Mouse (Mus musculus) limb, embryonic 11.5 days (tissue): ENCODE measurements around the gene Ube2c. TPM values are rescaled to one million over a fixed set of nuclear protein-coding genes. Genes with fewer than 3 reads are reported as not detected.
"Not testable (repeated sequence)": the region's sequence is repeated elsewhere in the genome, so short reads cannot be mapped to it uniquely, and the experiment has no call there.

Experiments used
- ATAC-seq: fragments of 200-750 bp; cut with Nextera tagmentation; 2 replicates; pipeline ENCODE4 v1.8.0; 2017; ENCODE audit warnings: low read depth; ENCODE audit not compliant: insufficient number of reproducible peaks, low FRiP score, low TSS enrichment
- DNase-seq: peaks from one replicate; pipeline ENCODE4 v3.0.0-alpha.2; 2015; ENCODE audit warnings: low spot score
- H3K27ac ChIP-seq: fragments of 300-500 bp; sonication (generic); replicated peaks from 2 replicates; pipeline ENCODE4 v1.5.1; 2014; ENCODE audit warnings: low read depth, mild to moderate bottlenecking, low read length
- H3K27me3 ChIP-seq: fragments of 300-500 bp; sonication (generic); 2 replicates; pipeline ENCODE4 v1.6.1; 2014; ENCODE audit warnings: mild to moderate bottlenecking, low read length, mixed read lengths; ENCODE audit not compliant: control insufficient read depth, insufficient read depth
- H3K36me3 ChIP-seq: fragments of 300-500 bp; sonication (generic); 2 replicates; pipeline ENCODE4 v1.6.1; 2014; ENCODE audit warnings: mild to moderate bottlenecking, low read length, moderate library complexity, mixed read lengths; ENCODE audit not compliant: control insufficient read depth, insufficient read depth
- H3K4me1 ChIP-seq: fragments of 300-500 bp; sonication (generic); 2 replicates; pipeline ENCODE4 v1.6.1; 2014; ENCODE audit warnings: low read length, mixed read lengths; ENCODE audit not compliant: control insufficient read depth, insufficient read depth
- H3K4me2 ChIP-seq: fragments of 300-500 bp; sonication (generic); 2 replicates; pipeline ENCODE4 v1.6.1; 2014; ENCODE audit warnings: low read depth, mild to moderate bottlenecking, moderate library complexity; ENCODE audit not compliant: severe bottlenecking
- H3K4me3 ChIP-seq: fragments of 300-500 bp; sonication (generic); 2 replicates; pipeline ENCODE4 v1.5.1; 2014; ENCODE audit warnings: low read depth, low read length
- H3K9ac ChIP-seq: fragments of 300-500 bp; sonication (generic); 2 replicates; pipeline ENCODE4 v1.6.1; 2014; ENCODE audit warnings: mild to moderate bottlenecking, low read length
- H3K9me3 ChIP-seq: fragments of 300-500 bp; sonication (generic); 2 replicates; pipeline ENCODE4 v1.6.1; 2016; ENCODE audit warnings: low read length; ENCODE audit not compliant: control insufficient read depth
- WGBS: fragments of 180-500 bp; shearing (Covaris S2); extraction: QIAGEN DNeasy Blood & Tissue Kit; methylation state at CpG from one replicate; pipeline ENCODE4 v1.1.7; 2014; 5-methylcytosine and 5-hydroxymethylcytosine counted together
- polyA plus RNA-seq: library from polyadenylated mRNA; unstranded; fragments of >200 nt; fragmentation: Nextera tagmentation; extraction: Ambion mirVana; gene quantifications from 2 replicates; pipeline ENCODE4 v1.2.1, GENCODE M21; 2014

Gene Ube2c
- polyA plus RNA-seq, 1 experiment from 2014 or later, result 634 TPM

GRCm38 (mm10) chr2:164794293-164794692 is 24.6 kb downstream of the Ube2c start:
- Histone ChIP-seq H3K36me3 (peaks cover 4% of the 10 kb centered on the region; the same call in 1 of the 2 replicates), H3K4me3 (no peak overlapping the region), H3K9me3 (no peaks in the 10 kb centered on the region), H3K9ac (no peak overlapping the region), H3K4me1 (no peaks in the 10 kb centered on the region), H3K27ac (no peak overlapping the region), H3K4me2 (no peak overlapping the region), H3K27me3 (no peaks in the 10 kb centered on the region)
- WGBS, result 44% methylated on average over 5 of the region's 5 CpGs
- DNase-seq (peak; percentile 82), ATAC-seq (peak; percentile 58; the same call in 1 of the 2 replicates)

GRCm38 (mm10) chr2:164795868-164796267 is 26.2 kb downstream of the Ube2c start:
- no peak for ATAC-seq
- H3K4me3 ChIP-seq, result no peak overlapping the region
- H3K27me3 ChIP-seq, result no peaks in the 10 kb centered on the region
- H3K9me3 ChIP-seq, result no peaks in the 10 kb centered on the region
- H3K9ac ChIP-seq, result no peak overlapping the region
- H3K36me3 ChIP-seq, result peaks cover 6% of the 10 kb centered on the region; the same call in 1 of the 2 replicates
- H3K4me2 ChIP-seq, result no peak overlapping the region
- no peaks in the 10 kb centered on the region for H3K4me1 ChIP-seq
- DNase-seq, result no peak
- 88% methylated on average over 4 of the region's 4 CpGs for WGBS
- no peak overlapping the region for H3K27ac ChIP-seq

GRCm38 (mm10) chr2:164798554-164798953 is 28.9 kb downstream of the Ube2c start:
- H3K9ac ChIP-seq, H3K27me3 ChIP-seq, H3K4me1 ChIP-seq, ATAC-seq, DNase-seq, H3K9me3 ChIP-seq, H3K27ac ChIP-seq, H3K4me3 ChIP-seq, H3K4me2 ChIP-seq: not testable (repeated sequence)
- H3K36me3 ChIP-seq, result peaks cover 11% of the 10 kb centered on the region; the same call in 1 of the 2 replicates
- 81% methylated on average over 6 of the region's 6 CpGs for WGBS

- H3K4me2 ChIP-seq, result no peak overlapping the region
- peaks cover 4% of the 10 kb centered on the region for H3K4me1 ChIP-seq
- H3K4me3 ChIP-seq, result no peak overlapping the region
- H3K36me3 ChIP-seq, result peaks cover 11% of the 10 kb centered on the region; the same call in 1 of the 2 replicates
- H3K27ac ChIP-seq, result no peak overlapping the region
- H3K9me3 ChIP-seq, result no peaks in the 10 kb centered on the region
- no peaks in the 10 kb centered on the region for H3K27me3 ChIP-seq
- ATAC-seq (no peak), DNase-seq (no peak)
- H3K9ac ChIP-seq, result no peak overlapping the region
- WGBS, result 89% methylated on average over 13 of the region's 13 CpGs
These were observed 30.7 kb downstream of the Ube2c start for GRCm38 (mm10) chr2:164800252-164801004.

GRCm38 (mm10) chr2:164803201-164803920 is 33.7 kb downstream of the Ube2c start:
- H3K4me1 ChIP-seq, result peaks cover 4% of the 10 kb centered on the region
- WGBS, result 91% methylated on average over 16 of the region's 16 CpGs
- H3K27ac ChIP-seq, result no peak overlapping the region
- peak overlapping the region; percentile 71; the same call in 1 of the 2 replicates for H3K4me2 ChIP-seq
- ATAC-seq, result no peak
- H3K27me3 ChIP-seq, result no peaks in the 10 kb centered on the region
- no peak overlapping the region for H3K9ac ChIP-seq
- peaks cover 7% of the 10 kb centered on the region; the same call in 1 of the 2 replicates for H3K36me3 ChIP-seq
- no peaks in the 10 kb centered on the region for H3K9me3 ChIP-seq
- H3K4me3 ChIP-seq, result peak overlapping the region; percentile 86
- no peak for DNase-seq

- Histone ChIP-seq H3K4me3 (peak overlapping the region; percentile 86), H3K9ac (peak overlapping the region; percentile 78; the same call in 1 of the 2 replicates), H3K36me3 (peaks cover 7% of the 10 kb centered on the region; the same call in 1 of the 2 replicates), H3K4me1 (peaks cover 4% of the 10 kb centered on the region), H3K27ac (no peak overlapping the region), H3K9me3 (no peaks in the 10 kb centered on the region), H3K27me3 (no peaks in the 10 kb centered on the region), H3K4me2 (peak overlapping the region; percentile 71)
- ATAC-seq, result no peak
- no peak for DNase-seq
- WGBS, result 55% methylated on average over 1 of the region's 1 CpGs
These were observed 34.2 kb downstream of the Ube2c start for GRCm38 (mm10) chr2:164803921-164804313.

- Histone ChIP-seq H3K27ac (0 out of 2 replicates have a peak within 1 kb of the TSS, but pooled peaks have one; percentile 14), H3K9ac (peak within 1 kb of the TSS; percentile 78), H3K4me2 (peak within 1 kb of the TSS; percentile 84), H3K36me3 (peaks cover 5% of the 10 kb centered on the region; the same call in 1 of the 2 replicates), H3K4me3 (peak within 1 kb of the TSS; percentile 86), H3K4me1 (peaks cover 4% of the 10 kb centered on the region), H3K9me3 (no peaks in the 10 kb centered on the region), H3K27me3 (no peaks in the 10 kb centered on the region)
- DNase-seq (peak; percentile 98), ATAC-seq (peak; percentile 97)
- WGBS, result under 1% methylated on average over 47 of the region's 47 CpGs
These were observed 35.0 kb downstream of the Ube2c start, which contains the start of the genes Acot8 and Zswim3 for GRCm38 (mm10) chr2:164804533-164805331. Acot8 (minus strand) TSS chr2:164804882. Zswim3 (plus strand) TSS chr2:164805098.

- Histone ChIP-seq H3K27me3 (no peaks in the 10 kb centered on the region), H3K9ac (peak overlapping the region; percentile 56), H3K4me1 (peaks cover 4% of the 10 kb centered on the region), H3K36me3 (peaks cover 5% of the 10 kb centered on the region; the same call in 1 of the 2 replicates), H3K4me2 (peak overlapping the region; percentile 84), H3K27ac (no peak overlapping the region), H3K9me3 (no peaks in the 10 kb centered on the region), H3K4me3 (peak overlapping the region; percentile 86)
- 1% methylated on average over 21 of the region's 21 CpGs for WGBS
- no peak for DNase-seq
- ATAC-seq, result 0 out of 2 replicates have a peak, but pooled peaks have one; percentile 18
These were observed 35.6 kb downstream of the Ube2c start for GRCm38 (mm10) chr2:164805332-164805718.
